Mouse (Mus musculus) fibroblast of lung, adult 2 months (primary cell): ENCODE measurements around the gene Stat2.
"Not testable (repeated sequence)": the region's sequence is repeated elsewhere in the genome, so short reads cannot be mapped to it uniquely, and the experiment has no call there.

ENCODE experiments used
- DNase-seq: peaks from one replicate; pipeline ENCODE4 v3.0.0-alpha.2; 2011; ENCODE audit warnings: low read depth

Gene Stat2

GRCm38 (mm10) chr10:128258953-128259352 lies 11.4 kb upstream of the Stat2 start:
- no peak for DNase-seq

- no peak for DNase-seq
Measured at GRCm38 (mm10) chr10:128259946-128260345, 10.4 kb upstream of the Stat2 start.

- not testable (repeated sequence) for DNase-seq
Measured at GRCm38 (mm10) chr10:128260376-128260775, 10.0 kb upstream of the Stat2 start.

- DNase-seq = no peak
Measured at GRCm38 (mm10) chr10:128262300-128262699, 8.1 kb upstream of the Stat2 start.

- no peak for DNase-seq
Measured at GRCm38 (mm10) chr10:128263393-128264310, 6.7 kb upstream of the Stat2 start.

GRCm38 (mm10) chr10:128268371-128268770 lies 2.0 kb upstream of the Stat2 start, which contains the start of gene Apof:
Gene Apof (plus strand): TSS chr10:128268671.
- DNase-seq = no peak

- DNase-seq = no peak
Measured at GRCm38 (mm10) chr10:128269206-128269910, 1.0 kb upstream of the Stat2 start.

- no peak for DNase-seq
Measured at GRCm38 (mm10) chr10:128270866-128271265, 507 bp downstream of the Stat2 start.

- no peak for DNase-seq
Measured at GRCm38 (mm10) chr10:128271883-128272282, 1.5 kb downstream of the Stat2 start.

GRCm38 (mm10) chr10:128272819-128273439 lies 2.6 kb downstream of the Stat2 start:
- DNase-seq = not testable (repeated sequence)

GRCm38 (mm10) chr10:128275374-128275773 lies 5.0 kb downstream of the Stat2 start:
- not testable (repeated sequence) for DNase-seq

GRCm38 (mm10) chr10:128278158-128278557 lies 7.8 kb downstream of the Stat2 start:
- DNase-seq = no peak

GRCm38 (mm10) chr10:128280943-128281342 lies 10.6 kb downstream of the Stat2 start:
- no peak for DNase-seq

GRCm38 (mm10) chr10:128281682-128282081 lies 11.3 kb downstream of the Stat2 start:
- DNase-seq = no peak

- no peak for DNase-seq
Measured at GRCm38 (mm10) chr10:128282886-128283450, 12.6 kb downstream of the Stat2 start.

GRCm38 (mm10) chr10:128283604-128284579 lies 13.5 kb downstream of the Stat2 start:
- DNase-seq = peak; percentile 20

GRCm38 (mm10) chr10:128290594-128290993 lies 20.2 kb downstream of the Stat2 start:
- not testable (repeated sequence) for DNase-seq

GRCm38 (mm10) chr10:128296370-128297090 lies 26.2 kb downstream of the Stat2 start:
- no peak for DNase-seq

- no peak for DNase-seq
Measured at GRCm38 (mm10) chr10:128297221-128297620, 26.9 kb downstream of the Stat2 start.

- DNase-seq = no peak
Measured at GRCm38 (mm10) chr10:128297622-128298021, 27.3 kb downstream of the Stat2 start.
